Mouse (Mus musculus): ENCODE results near the gene Fsip1. TPM values are rescaled to one million over a fixed set of nuclear protein-coding genes. Genes with fewer than 3 reads are reported as not detected.
A peak's percentile ranks its signal among the peaks of the same experiment; 100 is the strongest.

The Fsip1 gene
- total and polyA plus RNA-seq, 2 experiments from 2014 or later, result 3.7 to 5.7 TPM

- H3K36me3 ChIP-seq (ENCODE audit: insufficient read depth), result no peaks in the 10 kb centered on the region
- 34% methylated on average over 8 of the region's 8 CpGs for WGBS
These were observed 142.8 kb downstream of the Fsip1 start for GRCm38 (mm10) chr2:118113808-118114524.

DNA sequence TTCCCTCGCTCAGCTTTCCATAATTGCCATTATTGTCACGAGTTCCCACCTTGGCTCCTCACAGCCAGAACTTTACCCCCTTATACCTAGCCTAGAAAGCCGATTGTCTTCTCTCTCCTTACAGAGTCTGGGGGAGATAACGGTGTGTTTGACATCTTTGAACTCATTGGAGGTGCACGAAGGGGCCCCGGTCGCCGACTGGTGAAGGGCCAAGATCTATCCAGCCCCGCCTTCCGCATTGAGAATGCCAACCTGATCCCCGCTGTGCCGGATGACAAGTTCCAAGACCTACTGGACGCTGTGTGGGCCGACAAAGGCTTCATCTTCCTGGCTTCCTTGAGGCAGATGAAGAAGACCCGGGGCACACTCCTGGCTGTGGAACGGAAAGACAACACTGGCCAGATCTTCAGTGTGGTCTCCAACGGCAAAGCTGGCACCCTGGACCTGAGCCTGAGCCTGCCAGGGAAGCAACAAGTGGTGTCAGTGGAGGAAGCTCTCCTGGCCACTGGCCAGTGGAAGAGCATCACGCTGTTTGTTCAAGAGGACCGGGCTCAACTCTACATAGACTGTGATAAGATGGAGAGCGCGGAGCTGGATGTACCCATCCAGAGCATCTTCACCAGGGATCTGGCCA lies 143.8 kb downstream of the Fsip1 start:
- Histone ChIP-seq H3K9me3 (ENCODE audit: low read length) (no peaks in the 10 kb centered on the region), H3K27ac (ENCODE audit: low read depth, low read length) (no peak overlapping the region), H3K4me3 (ENCODE audit: low read depth, low read length) (peak overlapping the region; percentile 48), H3K36me3 (ENCODE audit: insufficient read depth) (no peaks in the 10 kb centered on the region), H3K27me3 (ENCODE audit: insufficient read depth, low read length) (no peaks in the 10 kb centered on the region; the same call in 1 of the 2 replicates), H3K9ac (no peak overlapping the region), H3K4me2 (ENCODE audit: low read depth) (peak overlapping the region; percentile 96), H3K4me1 (ENCODE audit: insufficient read depth) (peaks cover 3% of the 10 kb centered on the region; the same call in 1 of the 2 replicates)
- 50% methylated on average over 21 of the region's 21 CpGs for WGBS
- ATAC-seq, result no peak
- no peak for TF ChIP-seq CTCF (IDR thresholded peaks at IDR 0.05; ENCODE audit: low read depth)
- DNase-seq, result no peak

More at GRCm38 (mm10) chr2:118113808-118114524, 142.8 kb downstream of the Fsip1 start:
- Histone ChIP-seq H3K4me3 (ENCODE audit: low read depth, low read length) (no peak overlapping the region), H3K4me1 (ENCODE audit: insufficient read depth) (peaks cover 3% of the 10 kb centered on the region; the same call in 1 of the 2 replicates), H3K9ac (no peak overlapping the region), H3K9me3 (ENCODE audit: low read length) (no peaks in the 10 kb centered on the region), H3K4me2 (ENCODE audit: low read depth) (peak overlapping the region; percentile 96; the same call in 1 of the 2 replicates), H3K27ac (ENCODE audit: low read depth, low read length) (no peak overlapping the region), H3K27me3 (ENCODE audit: insufficient read depth, low read length) (no peaks in the 10 kb centered on the region; the same call in 1 of the 2 replicates)
- no peak for ATAC-seq
- peak; percentile 32 for TF ChIP-seq CTCF (IDR thresholded peaks at IDR 0.05; ENCODE audit: low read depth)
- peak; percentile 30 for DNase-seq

DNA sequence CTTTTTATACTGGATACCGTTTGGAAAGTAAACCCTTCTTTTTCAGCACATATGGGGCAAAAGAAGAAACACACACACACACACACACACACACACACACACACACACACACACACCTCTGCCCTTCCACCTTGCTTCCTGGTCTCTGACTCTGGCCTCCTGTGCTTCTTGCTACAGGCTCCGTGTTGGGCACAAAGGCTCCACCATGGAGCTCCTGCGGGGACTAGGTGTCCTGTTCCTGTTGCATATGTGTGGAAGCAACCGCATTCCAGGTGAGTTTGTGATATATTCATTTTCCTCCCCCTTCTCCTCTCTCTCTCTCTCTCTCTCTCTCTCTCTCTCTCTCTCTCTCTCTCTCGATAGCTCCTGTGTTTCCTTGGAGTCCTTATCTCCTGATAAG lies 144.3 kb downstream of the Fsip1 start:
- ATAC-seq (no peak), DNase-seq (no peak)
- no peak for TF ChIP-seq CTCF (IDR thresholded peaks at IDR 0.05; ENCODE audit: low read depth)
- Histone ChIP-seq H3K9me3 (ENCODE audit: low read length) (no peaks in the 10 kb centered on the region), H3K36me3 (ENCODE audit: insufficient read depth) (no peaks in the 10 kb centered on the region), H3K9ac (no peak overlapping the region), H3K4me3 (ENCODE audit: low read depth, low read length) (peak overlapping the region; percentile 48), H3K4me2 (ENCODE audit: low read depth) (peak overlapping the region; percentile 96), H3K27ac (ENCODE audit: low read depth, low read length) (no peak overlapping the region), H3K27me3 (ENCODE audit: insufficient read depth, low read length) (no peaks in the 10 kb centered on the region; the same call in 1 of the 2 replicates), H3K4me1 (ENCODE audit: insufficient read depth) (peaks cover 3% of the 10 kb centered on the region; the same call in 1 of the 2 replicates)
- WGBS, result 29% methylated on average over 5 of the region's 5 CpGs

GRCm38 (mm10) chr2:118111488-118112131 lies 145.2 kb downstream of the Fsip1 start, which contains the start of gene Thbs1:
Thbs1 (plus strand) TSS chr2:118111876.
- Histone ChIP-seq H3K36me3 (ENCODE audit: insufficient read depth) (no peaks in the 10 kb centered on the region), H3K4me3 (ENCODE audit: low read depth, low read length) (peak within 1 kb of the TSS; percentile 48), H3K4me2 (ENCODE audit: low read depth) (peak within 1 kb of the TSS; percentile 96), H3K9ac (peak within 1 kb of the TSS; percentile 48), H3K27me3 (ENCODE audit: insufficient read depth, low read length) (no peaks in the 10 kb centered on the region; the same call in 1 of the 2 replicates), H3K27ac (ENCODE audit: low read depth, low read length) (peak within 1 kb of the TSS; percentile 15; the same call in 1 of the 2 replicates), H3K9me3 (ENCODE audit: low read length) (no peaks in the 10 kb centered on the region), H3K4me1 (ENCODE audit: insufficient read depth) (peaks cover 3% of the 10 kb centered on the region; the same call in 1 of the 2 replicates)
- WGBS, result 1% methylated on average over 36 of the region's 36 CpGs
- DNase-seq (peak; percentile 68), ATAC-seq (peak; percentile 68)
- no peak for TF ChIP-seq CTCF (IDR thresholded peaks at IDR 0.05; ENCODE audit: low read depth)

DNA sequence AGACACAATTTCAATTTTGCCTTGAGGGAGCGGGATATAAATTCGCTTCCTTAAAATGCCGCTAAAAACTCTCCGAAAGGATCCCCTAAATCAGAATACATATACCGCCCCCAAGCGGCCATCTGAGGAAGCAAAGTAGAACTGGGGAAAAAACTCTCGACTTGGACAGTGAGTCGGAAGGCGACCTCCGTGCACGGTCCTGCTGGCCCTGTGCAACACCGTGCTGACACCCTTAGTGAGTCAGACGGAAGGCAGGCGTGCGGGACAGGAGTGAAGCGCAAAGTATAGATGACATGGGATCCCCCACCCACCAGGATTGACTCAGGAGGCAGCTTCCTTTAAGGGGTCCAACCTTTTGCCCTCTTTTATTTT lies 145.7 kb downstream of the Fsip1 start:
- no peak overlapping the region for H3K27ac ChIP-seq (ENCODE audit: low read depth, low read length)
- H3K4me3 ChIP-seq (ENCODE audit: low read depth, low read length), result peak overlapping the region; percentile 48
- no peaks in the 10 kb centered on the region; the same call in 1 of the 2 replicates for H3K27me3 ChIP-seq (ENCODE audit: insufficient read depth, low read length)
- H3K4me1 ChIP-seq (ENCODE audit: insufficient read depth), result peaks cover 3% of the 10 kb centered on the region; the same call in 1 of the 2 replicates
- peak; percentile 86 for TF ChIP-seq CTCF (IDR thresholded peaks at IDR 0.05; ENCODE audit: low read depth)
- under 1% methylated on average over 16 of the region's 16 CpGs for WGBS
- peak; percentile 68 for ATAC-seq
- H3K9ac ChIP-seq, result peak overlapping the region; percentile 48
- peak overlapping the region; percentile 96 for H3K4me2 ChIP-seq (ENCODE audit: low read depth)
- no peaks in the 10 kb centered on the region for H3K9me3 ChIP-seq (ENCODE audit: low read length)
- no peaks in the 10 kb centered on the region for H3K36me3 ChIP-seq (ENCODE audit: insufficient read depth)
- peak; percentile 90 for DNase-seq

- H3K27ac ChIP-seq (ENCODE audit: low read depth, low read length), result no peak overlapping the region
- 34% methylated on average over 17 of the region's 17 CpGs for WGBS
- no peaks in the 10 kb centered on the region; the same call in 1 of the 2 replicates for H3K27me3 ChIP-seq (ENCODE audit: insufficient read depth, low read length)
- DNase-seq (peak; percentile 41), ATAC-seq (peak; percentile 26; the same call in 1 of the 2 replicates)
- no peak for TF ChIP-seq CTCF (IDR thresholded peaks at IDR 0.05; ENCODE audit: low read depth)
- peaks cover 3% of the 10 kb centered on the region; the same call in 1 of the 2 replicates for H3K4me1 ChIP-seq (ENCODE audit: insufficient read depth)
- H3K36me3 ChIP-seq (ENCODE audit: insufficient read depth), result no peaks in the 10 kb centered on the region
- peak overlapping the region; percentile 43 for H3K9ac ChIP-seq
- no peaks in the 10 kb centered on the region for H3K9me3 ChIP-seq (ENCODE audit: low read length)
- peak overlapping the region; percentile 48 for H3K4me3 ChIP-seq (ENCODE audit: low read depth, low read length)
- peak overlapping the region; percentile 96 for H3K4me2 ChIP-seq (ENCODE audit: low read depth)
These were observed 146.4 kb downstream of the Fsip1 start for GRCm38 (mm10) chr2:118110225-118110915.

Measured in forebrain, postnatal 0 days (tissue).